Mouse (Mus musculus) stomach, postnatal 0 days (tissue): Measurements from ENCODE around the gene Mblac2.
"Not testable (repeated sequence)": the region's sequence is repeated elsewhere in the genome, so short reads cannot be mapped to it uniquely, and the experiment has no call there.

Experiments
- CTCF ChIP-seq: IDR thresholded peaks from 2 replicates; pipeline ENCODE4 v1.5.1; 2016; ENCODE audit warnings: antibody characterized with exemption, low read depth, mild to moderate bottlenecking, moderate library complexity
- EP300 ChIP-seq: optimal IDR thresholded peaks from 2 replicates; pipeline ENCODE3; 2016; ENCODE audit warnings: antibody characterized with exemption

- not testable (repeated sequence) for TF ChIP-seq CTCF, EP300
These were observed 17.0 kb downstream of the Mblac2 start for GRCm38 (mm10) chr13:81728141-81728540.
